Comparison of ENCODE assay signal across 19 mouse cellular contexts in the genomic region with DNA sequence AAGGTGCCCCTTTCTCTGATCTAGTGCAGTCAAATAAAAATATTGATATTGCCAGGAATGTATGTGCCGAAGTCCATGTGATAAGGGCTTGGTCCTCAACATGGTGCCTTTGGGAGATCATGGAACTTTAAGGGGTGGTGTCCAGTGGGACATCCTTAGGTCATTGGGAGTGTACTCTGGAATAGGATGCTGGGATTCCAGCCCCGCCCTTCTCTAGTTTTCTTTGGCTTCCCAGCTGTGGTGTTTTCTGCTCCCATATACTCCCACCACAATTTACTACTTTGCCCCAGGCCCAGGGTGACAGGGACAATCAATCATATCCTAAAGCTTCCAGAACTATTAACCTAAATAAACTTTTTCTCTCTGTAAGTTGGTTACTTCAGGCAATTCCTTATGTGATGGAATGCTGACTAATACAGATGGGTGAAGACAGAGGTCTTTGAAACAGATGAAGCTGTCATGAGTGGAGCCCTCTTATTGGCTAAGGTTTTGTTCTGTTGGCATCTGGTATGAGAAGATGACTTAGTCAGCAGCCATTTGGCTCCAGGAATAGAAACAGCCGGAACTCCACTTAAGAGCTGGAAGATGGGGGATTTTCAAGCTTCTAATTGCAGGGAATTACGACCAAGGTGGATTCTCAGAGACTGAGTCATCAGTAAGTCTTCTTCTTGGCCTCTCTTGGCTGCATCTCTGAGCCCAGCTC.
A peak's percentile ranks its signal among the peaks of the same experiment; 100 is the strongest.
DNase-seq lines count a peak whose midpoint lies in the region; ATAC-seq lines count a peak whose summit lies in the region.
"Had no signal": no experiment of that assay in that cellular context is flagged by ENCODE, and none has a peak within 500 bp of the region (broad histone marks: within the 10 kb centered on the region; RNA-seq: fewer than 3 reads in every experiment).

No protein-coding gene starts in this region.

- H3K4me3 ChIP-seq in heart, embryonic 11.5 days (ENCODE audit: low read depth, low read length) = no peak overlapping the region
- H3K4me3 ChIP-seq: heart, embryonic 10.5 days; hindbrain, embryonic 13.5 days; limb, embryonic 15.5 days had no signal

- no peaks in the 10 kb centered on the region for H3K27me3 ChIP-seq in heart, embryonic 11.5 days (ENCODE audit: control insufficient read depth, insufficient read depth, low read length)
- H3K27me3 ChIP-seq: hindbrain, embryonic 13.5 days; limb, embryonic 15.5 days had no signal

- H3K9me3 ChIP-seq in heart, embryonic 11.5 days (replicated peaks; ENCODE audit: control insufficient read depth, low read length) = no peaks in the 10 kb centered on the region
- H3K9me3 ChIP-seq: heart, embryonic 10.5 days; hindbrain, embryonic 13.5 days; limb, embryonic 15.5 days had no signal

- H3K4me2 ChIP-seq in heart, embryonic 11.5 days = no peak overlapping the region
- H3K4me2 ChIP-seq: hindbrain, embryonic 13.5 days; limb, embryonic 15.5 days had no signal

- peak; percentile 77 for DNase-seq in heart, adult 11 months
- peak; percentile 18 for DNase-seq in layer of hippocampus, adult 9-11 months
- DNase-seq in layer of hippocampus, adult 11-12 months (ENCODE audit: low spot score) = no peak
- peak; percentile 7 for DNase-seq in mesoderm, embryonic 11.5 days (ENCODE audit: low read depth, low spot score)
- DNase-seq in cerebellum, adult 11 months = no peak
- DNase-seq in lung, adult 18-20 months = no peak
- DNase-seq: adrenal gland, postnatal 10 days; cerebellum, adult 18-20 months; cerebellum, postnatal 36 days; gastrocnemius, postnatal 25 days; heart, postnatal 14 days; lung, postnatal 14 days; right cerebral cortex, postnatal 14 days; thymus, postnatal 36 days had no signal

- no peaks in the 10 kb centered on the region for H3K36me3 ChIP-seq in heart, embryonic 11.5 days (ENCODE audit: control insufficient read depth, insufficient read depth, low read length)
- H3K36me3 ChIP-seq: heart, embryonic 10.5 days; hindbrain, embryonic 13.5 days; limb, embryonic 15.5 days had no signal

- peaks cover 6% of the 10 kb centered on the region for H3K4me1 ChIP-seq in heart, embryonic 11.5 days (ENCODE audit: control insufficient read depth, insufficient read depth, low read length)

- WGBS in heart, embryonic 11.5 days (ENCODE audit: insufficient replicate concordance) = 63% methylated on average over 4 of the region's 4 CpGs

- no peak for ATAC-seq in heart, embryonic 11.5 days (replicated peaks; ENCODE audit: insufficient number of reproducible peaks, low FRiP score, low TSS enrichment)
- ATAC-seq: intestine, embryonic 16.5 days had no signal

- H3K9ac ChIP-seq in heart, embryonic 11.5 days (ENCODE audit: low read depth, low read length) = no peak overlapping the region
- H3K9ac ChIP-seq: hindbrain, embryonic 13.5 days; limb, embryonic 15.5 days had no signal

- H3K27ac ChIP-seq in heart, embryonic 11.5 days (ENCODE audit: low read depth, low read length) = no peak overlapping the region
- H3K27ac ChIP-seq: heart, embryonic 10.5 days; hindbrain, embryonic 13.5 days; limb, embryonic 15.5 days had no signal

Comparison
In these comparisons a context has a peak if more than half of its experiments do, and no peak if none do; other contexts are left out.
1. DNase-seq: peak in heart, adult 11 months (single experiment), layer of hippocampus, adult 9-11 months (single experiment) and mesoderm, embryonic 11.5 days (single experiment); none in layer of hippocampus, adult 11-12 months (single experiment), cerebellum, adult 11 months (single experiment) and lung, adult 18-20 months (0 of 2).